Mouse (Mus musculus): Measurements from ENCODE around the gene Lrrc28. TPM values are rescaled to one million over a fixed set of nuclear protein-coding genes. Genes with fewer than 3 reads are reported as not detected.

Lrrc28 gene
- total and polyA plus RNA-seq, 2 experiments, result 22.1 to 40.7 TPM

- WGBS, result 8% methylated on average over 10 of the region's 10 CpGs
- peaks cover 36% of the 10 kb centered on the region for H3K36me3 ChIP-seq (ENCODE audit: control insufficient read depth, insufficient read depth, low read length)
- H3K79me2 ChIP-seq (ENCODE audit: control insufficient read depth, insufficient read depth, low read length), result no peaks in the 10 kb centered on the region
- peak; percentile 97 for TF ChIP-seq CTCF (IDR thresholded peaks at IDR 0.05; ENCODE audit: low read depth, low read length)
- no peak for TF ChIP-seq POLR2A (IDR thresholded peaks at IDR 0.05; ENCODE audit: extremely low read depth, insufficient read depth, low read length)
- H3K27me3 ChIP-seq (ENCODE audit: control insufficient read depth, insufficient read depth, low read length), result no peaks in the 10 kb centered on the region
- DNase-seq (ENCODE audit: extremely low read depth, low read depth, low spot score), result peak; percentile 82
- H3K27ac ChIP-seq (replicated peaks; ENCODE audit: insufficient read depth, low read depth, low read length), result peak overlapping the region; percentile 41
- no peak overlapping the region for H3K4me3 ChIP-seq (ENCODE audit: insufficient read depth, low read depth, low read length)
- H3K4me1 ChIP-seq (ENCODE audit: control insufficient read depth, insufficient read depth, low read length), result peaks cover 2% of the 10 kb centered on the region; the same call in 1 of the 2 replicates
- no peak overlapping the region for H3K9ac ChIP-seq (ENCODE audit: low read depth, low read length)
Measured at GRCm38 (mm10) chr7:67672650-67673049, 27.6 kb upstream of the Lrrc28 start.

GRCm38 (mm10) chr7:67670965-67671364 lies 25.9 kb upstream of the Lrrc28 start:
- DNase-seq (ENCODE audit: extremely low read depth, low read depth, low spot score), result no peak
- Histone ChIP-seq H3K27ac (replicated peaks; ENCODE audit: insufficient read depth, low read depth, low read length) (no peak overlapping the region), H3K9ac (ENCODE audit: low read depth, low read length) (no peak overlapping the region), H3K79me2 (ENCODE audit: control insufficient read depth, insufficient read depth, low read length) (no peaks in the 10 kb centered on the region), H3K4me1 (ENCODE audit: control insufficient read depth, insufficient read depth, low read length) (peaks cover 2% of the 10 kb centered on the region; the same call in 1 of the 2 replicates), H3K27me3 (ENCODE audit: control insufficient read depth, insufficient read depth, low read length) (no peaks in the 10 kb centered on the region), H3K4me3 (ENCODE audit: insufficient read depth, low read depth, low read length) (no peak overlapping the region), H3K36me3 (ENCODE audit: control insufficient read depth, insufficient read depth, low read length) (peaks cover 50% of the 10 kb centered on the region)
- TF ChIP-seq POLR2A (IDR thresholded peaks at IDR 0.05; ENCODE audit: extremely low read depth, insufficient read depth, low read length), result no peak
- peak; percentile 48 for TF ChIP-seq CTCF (IDR thresholded peaks at IDR 0.05; ENCODE audit: low read depth, low read length)
- 95% methylated on average over 1 of the region's 1 CpGs for WGBS

- H3K27ac ChIP-seq (replicated peaks; ENCODE audit: insufficient read depth, low read depth, low read length), result no peak overlapping the region
- DNase-seq (ENCODE audit: extremely low read depth, low read depth, low spot score), result no peak
- TF ChIP-seq POLR2A (IDR thresholded peaks at IDR 0.05; ENCODE audit: extremely low read depth, insufficient read depth, low read length) (no peak), CTCF (IDR thresholded peaks at IDR 0.05; ENCODE audit: low read depth, low read length) (no peak)
- peaks cover 9% of the 10 kb centered on the region; the same call in 1 of the 2 replicates for H3K4me1 ChIP-seq (ENCODE audit: control insufficient read depth, insufficient read depth, low read length)
- H3K9ac ChIP-seq (ENCODE audit: low read depth, low read length), result no peak overlapping the region
- H3K36me3 ChIP-seq (ENCODE audit: control insufficient read depth, insufficient read depth, low read length), result peaks cover 42% of the 10 kb centered on the region
- H3K27me3 ChIP-seq (ENCODE audit: control insufficient read depth, insufficient read depth, low read length), result no peaks in the 10 kb centered on the region
- H3K4me3 ChIP-seq (ENCODE audit: insufficient read depth, low read depth, low read length), result no peak overlapping the region
- H3K79me2 ChIP-seq (ENCODE audit: control insufficient read depth, insufficient read depth, low read length), result peaks cover 8% of the 10 kb centered on the region; the same call in 1 of the 2 replicates
- 88% methylated on average over 14 of the region's 14 CpGs for WGBS
Measured at GRCm38 (mm10) chr7:67663981-67664694, 19.1 kb upstream of the Lrrc28 start.

GRCm38 (mm10) chr7:67662424-67662823 lies 17.4 kb upstream of the Lrrc28 start:
- Histone ChIP-seq H3K4me1 (ENCODE audit: control insufficient read depth, insufficient read depth, low read length) (peaks cover 15% of the 10 kb centered on the region), H3K27me3 (ENCODE audit: control insufficient read depth, insufficient read depth, low read length) (no peaks in the 10 kb centered on the region), H3K36me3 (ENCODE audit: control insufficient read depth, insufficient read depth, low read length) (peaks cover 28% of the 10 kb centered on the region), H3K79me2 (ENCODE audit: control insufficient read depth, insufficient read depth, low read length) (peaks cover 13% of the 10 kb centered on the region; the same call in 1 of the 2 replicates), H3K4me3 (ENCODE audit: insufficient read depth, low read depth, low read length) (peak overlapping the region; percentile 10; the same call in 1 of the 2 replicates), H3K27ac (replicated peaks; ENCODE audit: insufficient read depth, low read depth, low read length) (peak overlapping the region; percentile 93), H3K9ac (ENCODE audit: low read depth, low read length) (peak overlapping the region; percentile 37; the same call in 1 of the 2 replicates)
- DNase-seq (ENCODE audit: extremely low read depth, low read depth, low spot score), result peak; percentile 91
- TF ChIP-seq POLR2A (IDR thresholded peaks at IDR 0.05; ENCODE audit: extremely low read depth, insufficient read depth, low read length), result no peak
- TF ChIP-seq CTCF (IDR thresholded peaks at IDR 0.05; ENCODE audit: low read depth, low read length), result no peak
- WGBS, result 24% methylated on average over 5 of the region's 5 CpGs

GRCm38 (mm10) chr7:67658110-67658509 lies 13.0 kb upstream of the Lrrc28 start:
- TF ChIP-seq POLR2A (IDR thresholded peaks at IDR 0.05; ENCODE audit: extremely low read depth, insufficient read depth, low read length) (no peak), CTCF (IDR thresholded peaks at IDR 0.05; ENCODE audit: low read depth, low read length) (peak; percentile 27)

GRCm38 (mm10) chr7:67655186-67655585 lies 10.1 kb upstream of the Lrrc28 start:
- peak overlapping the region; percentile 67 for H3K4me3 ChIP-seq (ENCODE audit: insufficient read depth, low read depth, low read length)
- H3K27me3 ChIP-seq (ENCODE audit: control insufficient read depth, insufficient read depth, low read length), result no peaks in the 10 kb centered on the region
- DNase-seq (ENCODE audit: extremely low read depth, low read depth, low spot score), result peak; percentile 90
- peaks cover 28% of the 10 kb centered on the region for H3K4me1 ChIP-seq (ENCODE audit: control insufficient read depth, insufficient read depth, low read length)
- H3K9ac ChIP-seq (ENCODE audit: low read depth, low read length), result peak overlapping the region; percentile 77
- H3K27ac ChIP-seq (replicated peaks; ENCODE audit: insufficient read depth, low read depth, low read length), result peak overlapping the region; percentile 86
- 22% methylated on average over 1 of the region's 1 CpGs for WGBS
- peaks cover 42% of the 10 kb centered on the region for H3K79me2 ChIP-seq (ENCODE audit: control insufficient read depth, insufficient read depth, low read length)
- no peaks in the 10 kb centered on the region for H3K36me3 ChIP-seq (ENCODE audit: control insufficient read depth, insufficient read depth, low read length)
- no peak for TF ChIP-seq CTCF (IDR thresholded peaks at IDR 0.05; ENCODE audit: low read depth, low read length)
- TF ChIP-seq POLR2A (IDR thresholded peaks at IDR 0.05; ENCODE audit: extremely low read depth, insufficient read depth, low read length), result 0 out of 2 replicates have a peak, but pooled peaks have one; percentile 13

More at GRCm38 (mm10) chr7:67658110-67658509, 13.0 kb upstream of the Lrrc28 start:
- peaks cover 29% of the 10 kb centered on the region for H3K79me2 ChIP-seq (ENCODE audit: control insufficient read depth, insufficient read depth, low read length)
- no peaks in the 10 kb centered on the region for H3K27me3 ChIP-seq (ENCODE audit: control insufficient read depth, insufficient read depth, low read length)
- no peak overlapping the region for H3K4me3 ChIP-seq (ENCODE audit: insufficient read depth, low read depth, low read length)
- peaks cover 4% of the 10 kb centered on the region; the same call in 1 of the 2 replicates for H3K36me3 ChIP-seq (ENCODE audit: control insufficient read depth, insufficient read depth, low read length)
- peak overlapping the region; percentile 86 for H3K27ac ChIP-seq (replicated peaks; ENCODE audit: insufficient read depth, low read depth, low read length)
- DNase-seq (ENCODE audit: extremely low read depth, low read depth, low spot score), result no peak
- peaks cover 22% of the 10 kb centered on the region for H3K4me1 ChIP-seq (ENCODE audit: control insufficient read depth, insufficient read depth, low read length)
- no peak overlapping the region for H3K9ac ChIP-seq (ENCODE audit: low read depth, low read length)
- WGBS, result 91% methylated on average over 4 of the region's 4 CpGs
